Mouse (Mus musculus): ENCODE measurements around the gene Glis2. TPM values are rescaled to one million over a fixed set of nuclear protein-coding genes. Genes with fewer than 3 reads are reported as not detected.

Gene Glis2
- polyA plus RNA-seq, 1 experiment, result 41.8 TPM

DNA sequence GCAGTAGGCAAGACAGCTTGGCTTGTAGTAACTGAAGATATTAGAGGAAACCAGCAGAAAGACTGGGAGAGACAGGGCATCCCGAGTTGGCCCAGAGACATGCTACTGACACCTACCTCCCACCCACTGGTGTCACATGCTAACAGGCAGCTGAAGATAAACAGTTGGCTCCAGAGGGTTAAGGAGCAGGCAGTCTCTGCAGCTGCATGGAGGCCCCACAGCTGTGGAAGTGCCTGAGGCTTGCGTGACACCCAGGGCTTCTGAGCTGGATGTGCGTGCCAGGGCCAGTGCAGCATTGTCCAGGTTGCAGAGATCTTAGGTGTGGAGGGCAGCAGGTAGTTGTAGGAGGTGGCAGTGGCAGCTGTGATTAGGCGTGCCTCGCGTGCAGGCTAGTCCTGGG is 32.6 kb downstream of the Glis2 start:
- no peak for DNase-seq (ENCODE audit: low read depth)
- TF ChIP-seq POLR2A (IDR thresholded peaks at IDR 0.05; ENCODE audit: borderline replicate concordance, extremely low read depth, insufficient read depth, insufficient read length, poor library complexity, severe bottlenecking) (no peak), CTCF (IDR thresholded peaks at IDR 0.05; ENCODE audit: borderline replicate concordance, extremely low read depth, insufficient read depth, insufficient read length) (no peak)

DNA sequence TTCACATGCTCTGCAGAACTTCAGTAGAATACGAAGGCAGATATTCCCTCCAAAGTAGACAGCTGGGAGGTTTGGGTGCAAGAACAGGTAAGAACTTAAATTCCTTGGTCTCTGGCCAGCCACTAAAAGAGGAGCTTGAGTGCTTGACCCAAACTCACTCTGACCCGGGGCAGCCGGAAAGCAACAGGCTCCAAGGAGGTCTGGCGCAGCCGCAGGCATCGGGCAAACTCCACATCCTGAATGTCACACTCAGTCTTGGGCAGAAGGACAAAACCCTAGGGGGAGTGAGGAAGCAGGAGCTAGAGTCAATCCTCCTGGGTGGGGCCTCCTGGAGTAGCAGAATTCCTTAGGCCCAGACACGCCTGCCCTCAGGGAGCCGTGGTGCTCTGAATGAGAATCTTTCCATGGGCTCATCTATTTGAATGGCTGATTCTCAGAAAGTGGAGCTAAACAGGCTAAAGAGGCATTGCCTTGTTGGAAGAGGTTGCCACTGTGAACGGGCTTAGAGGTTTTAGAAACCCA is 34.4 kb downstream of the Glis2 start:
- TF ChIP-seq POLR2A (IDR thresholded peaks at IDR 0.05; ENCODE audit: borderline replicate concordance, extremely low read depth, insufficient read depth, insufficient read length, poor library complexity, severe bottlenecking) (no peak), CTCF (IDR thresholded peaks at IDR 0.05; ENCODE audit: borderline replicate concordance, extremely low read depth, insufficient read depth, insufficient read length) (no peak)
- no peak for DNase-seq (ENCODE audit: low read depth)

DNA sequence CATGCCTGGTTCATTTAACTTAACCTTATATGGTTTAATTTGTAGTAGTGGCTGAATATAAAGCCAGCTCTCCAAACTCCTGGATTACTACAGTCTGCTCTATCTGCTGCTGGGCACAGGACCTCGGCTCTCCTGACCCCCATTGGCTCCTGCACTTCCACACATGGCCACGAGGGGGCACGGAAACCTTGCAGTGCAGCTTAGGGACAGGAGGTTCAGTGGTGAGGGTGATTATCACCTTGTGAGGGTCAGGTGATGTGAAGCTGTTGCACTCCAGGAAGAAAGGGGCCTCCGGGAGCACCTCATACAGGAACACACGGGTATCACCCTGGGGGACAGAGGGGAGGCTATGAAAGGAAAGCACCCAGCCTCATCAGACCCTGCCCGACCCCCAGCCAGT is 35.4 kb downstream of the Glis2 start:
- TF ChIP-seq POLR2A (IDR thresholded peaks at IDR 0.05; ENCODE audit: borderline replicate concordance, extremely low read depth, insufficient read depth, insufficient read length, poor library complexity, severe bottlenecking) (no peak), CTCF (IDR thresholded peaks at IDR 0.05; ENCODE audit: borderline replicate concordance, extremely low read depth, insufficient read depth, insufficient read length) (peak; percentile 97)
- peak; percentile 59 for DNase-seq (ENCODE audit: low read depth)

DNA sequence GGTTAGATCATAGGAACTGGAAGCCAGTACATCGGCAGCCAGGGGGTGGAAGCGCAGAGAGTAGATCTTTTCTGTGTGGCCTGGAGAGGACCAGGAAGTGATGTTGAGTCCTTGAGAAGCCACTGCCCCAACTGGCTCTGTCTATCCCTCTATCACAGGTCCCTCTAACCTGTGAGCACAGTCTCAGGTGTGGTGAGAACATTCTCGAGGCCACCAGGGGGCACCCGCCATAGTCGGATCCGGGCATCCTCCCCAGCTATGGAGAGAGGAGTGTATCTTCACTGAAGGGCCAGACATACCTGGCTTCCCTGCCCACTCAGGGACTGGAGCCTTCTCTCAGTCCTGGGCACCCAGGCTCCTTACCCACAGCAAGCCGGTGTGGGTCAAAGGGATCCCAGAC is 37.5 kb downstream of the Glis2 start:
- DNase-seq (ENCODE audit: low read depth), result peak; percentile 18
- TF ChIP-seq CTCF (IDR thresholded peaks at IDR 0.05; ENCODE audit: borderline replicate concordance, extremely low read depth, insufficient read depth, insufficient read length) (peak; percentile 60; the same call in 1 of the 2 replicates), POLR2A (IDR thresholded peaks at IDR 0.05; ENCODE audit: borderline replicate concordance, extremely low read depth, insufficient read depth, insufficient read length, poor library complexity, severe bottlenecking) (no peak)

DNA sequence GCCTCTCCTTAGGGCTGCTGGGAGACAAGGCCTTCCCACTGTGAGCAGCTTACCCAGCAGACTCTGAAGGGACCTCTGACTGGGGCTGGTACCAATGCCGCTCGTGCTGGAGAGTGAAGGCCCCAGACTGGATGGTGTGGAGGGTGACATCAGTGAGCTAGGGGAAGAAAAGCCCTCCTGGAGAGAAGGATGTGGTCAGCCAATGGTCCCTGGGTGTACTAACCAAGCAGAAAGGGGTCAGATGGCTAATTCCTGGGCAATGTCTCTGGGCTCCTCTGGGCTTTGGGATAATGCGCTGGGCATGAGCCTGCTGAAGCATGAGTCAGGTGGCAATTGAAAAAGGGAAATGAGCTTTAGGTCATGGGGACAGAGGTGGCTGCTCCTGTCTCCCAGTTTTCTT is 39.1 kb downstream of the Glis2 start:
- DNase-seq (ENCODE audit: low read depth), result no peak
- TF ChIP-seq POLR2A (IDR thresholded peaks at IDR 0.05; ENCODE audit: borderline replicate concordance, extremely low read depth, insufficient read depth, insufficient read length, poor library complexity, severe bottlenecking), result no peak
- no peak for TF ChIP-seq CTCF (IDR thresholded peaks at IDR 0.05; ENCODE audit: borderline replicate concordance, extremely low read depth, insufficient read depth, insufficient read length)

DNA sequence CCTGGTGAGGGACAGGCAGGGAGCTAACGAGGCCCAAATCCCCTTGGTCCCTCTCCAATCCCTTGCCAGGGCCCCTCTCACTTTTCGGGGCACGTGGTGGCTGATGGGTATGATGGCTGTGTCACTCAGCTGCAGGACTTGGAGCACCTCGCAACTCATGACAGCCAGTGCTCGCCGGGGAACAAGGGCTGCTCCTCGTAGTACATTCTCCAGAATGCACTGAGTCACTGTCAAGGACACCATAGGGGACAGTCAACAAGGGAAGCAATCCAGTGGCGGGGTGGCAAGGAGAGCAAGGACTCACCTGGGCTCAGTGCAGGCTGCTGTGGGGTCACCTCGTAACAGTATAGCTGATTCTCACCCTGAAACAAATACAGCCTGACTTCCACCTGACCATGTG is 40.2 kb downstream of the Glis2 start:
- TF ChIP-seq CTCF (IDR thresholded peaks at IDR 0.05; ENCODE audit: borderline replicate concordance, extremely low read depth, insufficient read depth, insufficient read length), result no peak
- no peak for DNase-seq (ENCODE audit: low read depth)

DNA sequence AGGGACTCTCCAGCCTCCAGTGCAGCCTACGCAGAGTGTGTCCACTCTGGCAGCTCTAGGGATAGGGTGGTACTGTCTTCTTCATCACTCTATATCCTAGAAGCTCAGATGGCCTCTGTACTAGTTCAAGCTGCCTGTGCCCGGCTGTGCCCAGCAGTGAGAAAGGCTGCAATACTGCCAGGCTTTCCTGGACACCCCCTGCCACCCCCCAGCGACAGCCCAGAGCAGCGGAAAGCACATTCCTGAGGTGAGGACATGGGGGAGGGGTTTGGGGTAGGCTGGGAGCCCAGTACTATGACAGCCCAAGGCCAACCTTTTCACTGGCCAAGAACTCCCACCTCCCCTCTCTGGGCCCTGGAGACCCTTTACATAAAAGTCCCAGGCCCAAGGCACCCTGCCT is 41.2 kb downstream of the Glis2 start:
- TF ChIP-seq CTCF (IDR thresholded peaks at IDR 0.05; ENCODE audit: borderline replicate concordance, extremely low read depth, insufficient read depth, insufficient read length), result no peak
- no peak for TF ChIP-seq POLR2A (IDR thresholded peaks at IDR 0.05; ENCODE audit: borderline replicate concordance, extremely low read depth, insufficient read depth, insufficient read length, poor library complexity, severe bottlenecking)
- no peak for DNase-seq (ENCODE audit: low read depth)

DNA sequence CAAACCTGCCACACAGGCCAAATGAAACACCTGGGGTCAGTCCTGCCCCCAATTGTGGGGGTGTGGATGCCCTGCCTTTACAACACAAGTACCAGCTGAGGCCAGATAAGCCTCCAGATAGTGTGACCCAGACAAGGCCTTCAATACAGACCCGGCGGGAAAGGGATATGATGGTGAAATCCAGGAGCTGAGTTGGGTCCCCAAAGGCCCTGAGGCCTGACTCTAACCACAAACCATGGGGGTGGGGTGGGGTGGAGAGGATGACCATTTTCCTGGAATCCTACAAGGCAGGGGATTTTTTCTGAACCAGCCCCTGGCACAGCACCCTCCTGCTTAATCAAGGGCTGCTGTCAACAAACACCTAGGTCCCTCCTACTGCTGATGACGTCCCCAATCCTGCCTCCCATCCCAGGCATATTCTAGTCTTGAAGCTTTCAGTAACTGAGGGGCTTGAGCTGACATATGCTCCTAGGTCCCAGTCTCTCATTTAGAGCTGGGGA is 44.4 kb downstream of the Glis2 start:
- TF ChIP-seq CTCF (IDR thresholded peaks at IDR 0.05; ENCODE audit: borderline replicate concordance, extremely low read depth, insufficient read depth, insufficient read length), result no peak
- no peak for DNase-seq (ENCODE audit: low read depth)

DNA sequence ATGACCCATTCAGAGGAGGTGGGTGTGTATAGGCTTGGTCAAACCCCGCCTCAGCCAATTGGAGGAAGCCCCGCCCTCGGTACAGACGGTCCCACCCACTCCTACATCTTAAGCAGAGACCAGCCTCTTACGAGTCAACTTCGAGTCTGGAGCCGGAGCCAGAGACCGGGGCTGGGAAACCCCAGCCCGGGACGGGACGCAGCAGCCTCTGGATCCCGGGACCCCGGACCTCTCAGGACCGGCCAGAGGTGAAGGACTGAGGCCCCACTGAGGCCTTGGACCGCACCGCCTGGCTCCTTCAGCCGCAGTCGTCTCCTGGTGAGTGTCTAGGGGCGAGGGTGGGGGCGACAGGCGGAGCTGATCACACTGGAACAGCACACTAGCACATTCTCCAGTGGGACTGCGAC is 45.3 kb downstream of the Glis2 start, which contains the start of the genes Vasn and Dnaja3:
Gene Vasn (plus strand): TSS at position 111 of the 407 bp plus-strand sequence.
Gene Dnaja3 (plus strand): TSS at position 159 of the 407 bp plus-strand sequence.
- DNase-seq (ENCODE audit: low read depth), result peak; percentile 91
- TF ChIP-seq CTCF (IDR thresholded peaks at IDR 0.05; ENCODE audit: borderline replicate concordance, extremely low read depth, insufficient read depth, insufficient read length), result no peak
- TF ChIP-seq POLR2A (IDR thresholded peaks at IDR 0.05; ENCODE audit: borderline replicate concordance, extremely low read depth, insufficient read depth, insufficient read length, poor library complexity, severe bottlenecking), result no peak

DNA sequence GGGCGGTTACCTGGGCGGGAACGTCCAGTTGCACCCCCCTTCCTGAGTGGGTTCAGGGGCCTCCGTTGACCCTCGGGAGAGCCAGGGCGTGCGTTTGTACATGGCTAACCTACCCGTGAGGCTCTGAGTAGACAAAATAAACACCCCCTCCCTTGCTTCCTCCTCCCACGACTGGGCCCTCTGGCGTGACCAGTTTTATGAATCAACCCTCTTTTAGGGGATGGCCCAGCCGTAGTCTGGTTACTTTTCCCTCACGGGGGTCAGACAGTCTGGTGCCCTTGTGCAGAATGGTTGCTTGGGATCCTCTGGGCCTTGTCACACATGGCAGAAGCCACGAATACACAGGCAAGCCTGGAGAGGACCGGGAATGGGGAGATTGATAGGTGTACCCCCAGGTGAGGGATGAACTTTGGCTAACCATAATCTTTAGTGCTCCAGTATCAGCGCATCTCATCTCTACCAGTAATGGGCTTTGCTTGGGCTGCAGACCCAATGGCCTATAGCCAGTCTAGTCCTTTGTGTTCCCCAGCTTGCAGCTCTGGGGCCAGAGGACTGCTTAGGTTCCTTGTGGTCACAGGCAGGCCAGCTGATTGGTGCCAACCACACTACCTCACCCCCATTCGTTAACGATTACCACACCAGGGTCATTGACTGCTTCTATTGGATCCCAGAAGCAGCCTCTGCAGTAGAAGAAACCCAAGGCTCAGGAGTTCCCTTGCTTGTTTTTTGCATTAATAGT is 45.9 kb downstream of the Glis2 start:
- TF ChIP-seq POLR2A (IDR thresholded peaks at IDR 0.05; ENCODE audit: borderline replicate concordance, extremely low read depth, insufficient read depth, insufficient read length, poor library complexity, severe bottlenecking), result no peak
- TF ChIP-seq CTCF (IDR thresholded peaks at IDR 0.05; ENCODE audit: borderline replicate concordance, extremely low read depth, insufficient read depth, insufficient read length), result no peak
- DNase-seq (ENCODE audit: low read depth), result peak; percentile 26

DNA sequence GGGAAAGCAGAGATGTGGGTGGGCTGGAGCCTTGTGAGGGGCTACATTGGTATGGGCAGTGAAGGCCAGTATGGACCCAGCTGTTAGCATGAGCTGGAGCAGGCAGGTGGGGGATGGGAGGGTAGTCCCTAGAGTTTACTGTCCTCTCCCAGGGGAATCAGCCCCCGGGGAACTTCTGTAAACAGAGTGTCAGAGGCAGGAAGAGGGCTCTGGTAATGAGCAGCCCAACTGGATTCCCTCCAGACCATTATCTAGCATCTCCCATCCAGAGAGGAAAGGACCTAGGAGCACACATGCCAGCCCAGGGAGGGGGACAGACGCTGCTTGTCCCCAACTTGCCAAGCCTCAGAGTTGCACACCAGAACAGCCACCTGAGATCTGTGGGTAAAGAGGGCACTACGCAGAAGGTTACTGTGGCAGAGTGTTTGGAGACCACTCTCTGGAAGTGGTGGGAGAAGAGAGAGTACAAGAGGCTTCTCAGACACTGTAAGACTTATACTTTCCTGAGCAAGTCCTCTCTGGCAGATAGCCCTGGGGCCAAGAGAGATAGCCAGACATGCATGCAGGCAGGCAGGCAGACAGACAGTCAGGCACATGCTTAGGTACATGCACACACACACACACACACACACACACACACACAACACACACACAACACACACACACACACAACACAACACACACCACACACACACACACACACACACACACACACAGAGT is 46.8 kb downstream of the Glis2 start:
- no peak for DNase-seq (ENCODE audit: low read depth)
- TF ChIP-seq POLR2A (IDR thresholded peaks at IDR 0.05; ENCODE audit: borderline replicate concordance, extremely low read depth, insufficient read depth, insufficient read length, poor library complexity, severe bottlenecking), result no peak
- TF ChIP-seq CTCF (IDR thresholded peaks at IDR 0.05; ENCODE audit: borderline replicate concordance, extremely low read depth, insufficient read depth, insufficient read length), result no peak
